Mouse (Mus musculus) small intestine, adult 2 months (tissue): ENCODE measurements around the gene Peli2.

Experiments
- CTCF ChIP-seq: fragments of 200-500 bp; IDR thresholded peaks from 2 replicates; pipeline ENCODE4 v1.5.1; 2012; ENCODE audit warnings: low read depth, mild to moderate bottlenecking, control low read depth, inconsistent platforms, low read length, moderate library complexity, mixed read lengths; ENCODE audit not compliant: insufficient replicate concordance, insufficient read length; ENCODE audit errors: extremely low read depth
- POLR2A ChIP-seq: fragments of 200-500 bp; IDR thresholded peaks from 2 replicates; pipeline ENCODE4 v1.6.1; 2012; ENCODE audit warnings: low read depth, mild to moderate bottlenecking, control low read depth, inconsistent platforms, low read length, moderate library complexity

- no peak for TF ChIP-seq CTCF
- no peak for TF ChIP-seq POLR2A
Observed at GRCm38 (mm10) chr14:48197287-48197686, 76.7 kb downstream of the Peli2 start.
